Mouse (Mus musculus) cortical plate, adult 2 months (tissue): Measurements from ENCODE around the gene Steap3.

ENCODE experiments used
- CTCF ChIP-seq: fragments of 200-500 bp; IDR thresholded peaks from 2 replicates; pipeline ENCODE4 v1.5.1; 2011; ENCODE audit warnings: mild to moderate bottlenecking, control low read depth, low read length; ENCODE audit not compliant: insufficient read depth; ENCODE audit errors: extremely low read depth
- POLR2A ChIP-seq: fragments of 200-500 bp; IDR thresholded peaks from 2 replicates; pipeline ENCODE4 v1.6.1; 2011; ENCODE audit warnings: mild to moderate bottlenecking, low read length, control low read depth; ENCODE audit not compliant: insufficient read depth; ENCODE audit errors: extremely low read depth

- no peak for TF ChIP-seq CTCF
- TF ChIP-seq POLR2A = no peak
Measured at GRCm38 (mm10) chr1:120245661-120246131, 26.8 kb downstream of the Steap3 start.
